Mouse (Mus musculus): ENCODE data around the gene Zfp27.

Gene Zfp27

DNA sequence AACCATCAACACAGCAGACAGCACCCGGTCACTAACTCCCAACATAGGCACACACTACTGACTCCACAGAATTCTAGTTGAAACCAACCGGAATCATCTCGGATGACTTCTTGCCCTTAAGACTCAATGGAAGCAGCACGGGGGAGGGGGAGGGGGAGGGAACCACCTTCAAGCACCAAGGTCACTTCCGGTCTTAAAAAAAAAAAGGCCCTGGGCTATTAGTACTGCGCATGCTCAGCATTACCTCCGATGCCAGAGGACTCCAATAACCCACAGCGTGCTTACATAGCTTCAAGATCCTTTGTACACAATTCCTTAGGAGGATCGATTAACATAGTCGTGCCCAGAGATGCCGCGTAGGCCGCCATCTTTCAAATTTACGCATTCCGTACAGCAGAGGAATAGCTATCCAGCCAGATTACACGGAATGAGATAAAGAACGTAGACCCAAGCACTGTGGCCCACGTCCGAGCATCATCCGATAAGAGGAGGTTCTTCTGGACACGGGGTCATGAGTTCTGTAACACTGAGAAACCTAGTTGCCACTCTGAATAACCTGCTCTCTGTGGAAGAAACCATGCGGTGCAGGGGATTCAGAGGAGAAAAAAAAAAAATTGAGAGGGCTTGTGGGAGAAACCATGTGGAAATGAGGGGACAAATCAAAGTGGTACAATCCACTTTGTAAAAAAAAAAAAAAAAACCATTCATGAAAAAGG lies at the start of gene Zfp27:
Gene Zfp27, minus strand, starts transcription at position 607 of the 716 bp plus-strand sequence.
- DNase-seq (ENCODE audit: low spot score in 2 of 2), result peak; percentile 38 to 49

DNA sequence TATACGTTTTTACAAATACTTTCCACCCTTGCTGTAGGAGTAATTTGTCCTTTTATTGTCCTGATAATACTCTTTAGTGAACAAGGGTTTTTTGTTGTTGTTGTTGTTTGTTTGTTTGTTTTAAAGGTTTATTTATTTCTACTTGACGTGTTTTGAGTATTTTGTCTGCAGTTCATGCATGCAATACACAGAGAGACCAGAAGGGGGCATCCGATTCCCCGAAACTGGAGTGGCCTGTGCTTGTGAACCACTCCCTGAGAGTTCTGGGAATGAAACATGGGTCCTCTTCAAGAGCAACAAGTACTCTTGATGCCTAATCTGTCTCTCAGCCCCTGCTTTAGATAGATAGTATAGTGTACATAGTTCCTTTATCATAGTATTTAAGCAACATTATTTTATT lies 48.4 kb upstream of the Zfp27 start:
- no peak for DNase-seq (ENCODE audit: low spot score in 2 of 2)

DNA sequence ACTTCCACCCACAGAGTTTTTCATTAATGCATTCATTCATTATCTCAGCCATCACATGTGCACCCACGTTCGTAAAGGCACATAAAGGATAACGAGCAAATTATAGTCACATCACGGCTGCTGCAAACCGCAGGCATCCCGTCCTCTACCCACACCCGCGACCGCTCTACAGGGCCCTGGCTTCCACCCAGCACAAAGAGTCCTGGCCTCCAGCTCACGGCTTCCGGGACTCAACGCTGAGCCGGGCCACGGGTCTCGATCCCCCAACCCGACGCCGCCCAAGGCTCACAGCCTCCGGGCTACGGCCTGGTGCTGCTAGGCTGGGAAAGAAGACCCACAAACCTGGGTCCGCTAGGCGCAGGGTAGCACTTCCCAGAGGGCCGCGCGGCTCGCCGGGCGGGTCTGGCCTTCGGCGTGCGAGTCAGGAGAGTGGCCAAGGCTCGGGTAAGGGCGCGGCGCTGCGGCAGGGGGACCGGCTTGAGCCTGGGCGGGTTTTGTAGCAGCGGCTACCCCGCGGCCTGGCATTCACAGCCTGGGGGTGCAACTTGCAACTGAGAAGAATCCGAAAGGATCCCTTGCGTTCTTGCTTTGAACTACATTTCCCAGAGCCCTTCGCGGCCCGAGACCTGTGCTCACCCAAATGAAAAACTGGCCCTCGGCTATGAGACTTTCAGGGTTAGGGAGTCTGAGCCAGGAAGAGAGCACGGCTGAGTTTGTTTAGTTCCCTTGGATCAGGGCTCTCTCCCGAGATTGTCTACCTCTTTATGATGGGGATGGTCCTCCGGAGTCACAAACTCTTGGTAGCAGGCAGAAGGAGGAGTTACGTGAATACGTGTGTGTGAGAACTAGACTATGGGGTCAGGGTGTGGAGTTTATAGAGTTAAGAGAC lies 47.4 kb upstream of the Zfp27 start, which contains the start of gene Zfp74:
Gene Zfp74, minus strand, starts transcription at position 577 of the 889 bp plus-strand sequence.
- peak; percentile 61 to 81 for DNase-seq (ENCODE audit: low spot score in 2 of 2)

DNA sequence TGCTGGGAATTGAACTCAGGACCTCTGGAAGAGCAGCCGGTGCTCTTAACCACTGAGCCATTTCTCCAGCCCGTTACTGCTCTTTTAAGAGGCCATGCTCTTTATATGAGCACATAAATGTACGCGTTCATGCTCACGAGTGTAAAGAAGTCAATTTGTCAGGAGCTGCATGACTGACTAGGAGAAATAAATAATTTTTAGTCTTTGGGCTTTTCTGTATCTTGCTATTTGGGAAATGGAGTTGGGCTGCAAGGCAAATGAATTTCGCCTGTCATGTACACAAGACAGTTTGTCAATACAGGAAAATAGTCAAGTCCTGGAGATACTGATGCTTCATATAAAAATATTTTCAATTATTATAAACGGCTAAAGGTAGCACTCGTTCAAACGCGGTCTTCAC lies 46.7 kb upstream of the Zfp27 start:
- no peak for DNase-seq (ENCODE audit: low spot score in 2 of 2)

DNA sequence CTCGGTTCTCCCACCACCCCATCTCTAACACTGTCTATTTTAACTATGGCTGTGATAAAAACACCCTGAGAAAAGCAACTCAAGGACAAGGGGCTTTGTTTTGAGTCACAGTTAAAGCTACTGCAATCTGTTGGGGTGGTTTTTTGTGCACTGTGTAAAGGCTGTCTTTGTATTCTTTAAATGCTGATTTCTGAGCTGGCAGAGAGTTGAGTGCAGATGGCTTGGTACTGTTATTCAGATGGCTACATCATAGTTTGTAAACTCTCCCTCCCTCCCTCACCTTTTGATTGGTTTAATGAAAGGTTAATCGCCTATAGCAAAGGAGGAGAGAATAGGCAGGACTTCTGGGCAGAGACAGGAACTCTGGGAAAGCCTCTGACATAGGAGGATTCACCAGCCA lies 37.8 kb upstream of the Zfp27 start:
- no peak for DNase-seq (ENCODE audit: low spot score in 2 of 2)

GRCm38 (mm10) chr7:29943720-29944119 lies 37.3 kb upstream of the Zfp27 start:
- no peak for DNase-seq (ENCODE audit: low spot score in 2 of 2)

DNA sequence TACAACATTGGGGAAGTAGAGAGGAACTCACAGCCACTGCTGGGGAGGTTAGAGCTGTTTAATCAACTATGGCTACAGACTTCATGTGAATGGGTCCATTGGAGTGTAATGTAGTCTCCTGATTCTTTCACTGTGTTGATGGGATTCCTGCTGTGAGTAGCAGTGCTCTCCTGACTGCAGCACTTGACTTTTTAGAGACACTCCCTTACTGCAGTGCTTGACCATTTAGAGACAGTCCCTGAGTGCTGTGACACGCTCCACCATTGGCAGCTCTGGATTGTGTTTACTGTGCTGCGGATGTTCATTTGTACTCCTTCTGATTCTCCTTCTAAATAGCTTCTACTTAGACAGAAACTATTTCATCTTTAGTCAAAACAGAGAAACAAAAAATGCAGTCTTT lies 36.4 kb upstream of the Zfp27 start:
- DNase-seq (ENCODE audit: low spot score in 2 of 2), result no peak

- no peak for DNase-seq (ENCODE audit: low spot score in 2 of 2)
These were observed 34.7 kb upstream of the Zfp27 start for GRCm38 (mm10) chr7:29941027-29941426.

GRCm38 (mm10) chr7:29938856-29939255 lies 32.5 kb upstream of the Zfp27 start:
- DNase-seq (ENCODE audit: low spot score in 2 of 2), result no peak

DNA sequence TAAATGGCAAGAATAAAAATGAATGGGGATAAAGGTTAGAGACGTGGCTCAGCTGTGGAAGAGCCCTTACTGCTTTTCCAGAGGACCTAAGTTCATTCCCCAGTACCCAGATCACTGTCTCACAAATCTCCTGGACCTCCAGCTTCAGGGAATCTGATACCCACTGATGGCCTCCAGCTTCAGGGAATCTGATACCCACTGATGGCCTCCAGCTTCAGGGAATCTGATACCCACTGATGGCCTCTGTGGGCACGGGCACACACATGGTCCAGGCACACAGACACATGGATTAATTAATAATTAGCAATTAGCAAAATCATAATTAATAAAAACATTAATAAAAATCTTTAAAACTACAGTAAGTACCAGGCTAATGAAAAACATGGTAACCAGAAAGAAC lies 16.4 kb upstream of the Zfp27 start:
- no peak for DNase-seq (ENCODE audit: low spot score in 2 of 2)

- DNase-seq (ENCODE audit: low spot score in 2 of 2), result no peak
These were observed 15.2 kb upstream of the Zfp27 start for GRCm38 (mm10) chr7:29921439-29922093.

GRCm38 (mm10) chr7:29918062-29918453 lies 11.7 kb upstream of the Zfp27 start:
- DNase-seq (ENCODE audit: low spot score in 2 of 2), result no peak

- no peak for DNase-seq (ENCODE audit: low spot score in 2 of 2)
These were observed 11.1 kb upstream of the Zfp27 start for GRCm38 (mm10) chr7:29917371-29918061.

DNA sequence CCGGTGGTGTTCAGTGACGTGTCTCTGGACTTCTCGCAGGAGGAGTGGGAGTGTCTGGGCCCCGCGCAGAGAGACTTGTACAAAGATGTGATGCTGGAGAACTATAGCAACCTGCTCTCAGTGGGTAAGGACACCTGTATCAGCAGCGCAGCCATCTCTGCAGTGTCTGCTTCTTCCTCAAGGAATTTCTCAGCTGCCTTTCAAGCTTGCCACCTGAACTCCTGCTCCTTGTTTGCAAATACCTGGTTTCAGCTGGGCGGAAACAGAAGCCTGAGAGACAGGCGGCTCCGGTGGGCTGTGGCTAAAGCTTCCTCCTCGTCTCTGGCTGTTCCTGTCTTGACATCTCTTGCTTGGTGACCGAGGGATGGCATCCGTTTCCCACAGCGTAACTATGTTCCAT lies 5.8 kb upstream of the Zfp27 start:
- DNase-seq (ENCODE audit: low spot score in 2 of 2), result no peak

DNA sequence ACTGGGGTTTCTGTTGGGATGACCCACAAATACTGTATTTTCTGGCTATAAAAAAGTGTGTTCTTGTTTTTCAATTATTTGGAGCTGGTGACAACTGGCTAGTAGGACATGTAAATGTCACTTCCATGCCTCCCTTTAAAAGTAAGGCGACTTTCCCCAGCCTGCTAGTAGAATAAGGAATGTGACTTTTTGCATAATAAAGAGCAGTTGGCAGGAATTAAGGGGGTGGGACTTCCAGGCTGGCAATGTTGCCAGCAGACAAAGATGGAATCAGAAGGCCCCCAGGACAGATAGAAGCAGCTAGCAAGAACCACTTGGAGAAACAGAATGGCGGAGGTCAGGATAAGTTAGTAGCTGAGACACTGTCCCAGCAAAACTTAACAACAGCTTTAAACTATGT lies 3.9 kb upstream of the Zfp27 start:
- DNase-seq (ENCODE audit: low spot score in 2 of 2), result no peak

DNA sequence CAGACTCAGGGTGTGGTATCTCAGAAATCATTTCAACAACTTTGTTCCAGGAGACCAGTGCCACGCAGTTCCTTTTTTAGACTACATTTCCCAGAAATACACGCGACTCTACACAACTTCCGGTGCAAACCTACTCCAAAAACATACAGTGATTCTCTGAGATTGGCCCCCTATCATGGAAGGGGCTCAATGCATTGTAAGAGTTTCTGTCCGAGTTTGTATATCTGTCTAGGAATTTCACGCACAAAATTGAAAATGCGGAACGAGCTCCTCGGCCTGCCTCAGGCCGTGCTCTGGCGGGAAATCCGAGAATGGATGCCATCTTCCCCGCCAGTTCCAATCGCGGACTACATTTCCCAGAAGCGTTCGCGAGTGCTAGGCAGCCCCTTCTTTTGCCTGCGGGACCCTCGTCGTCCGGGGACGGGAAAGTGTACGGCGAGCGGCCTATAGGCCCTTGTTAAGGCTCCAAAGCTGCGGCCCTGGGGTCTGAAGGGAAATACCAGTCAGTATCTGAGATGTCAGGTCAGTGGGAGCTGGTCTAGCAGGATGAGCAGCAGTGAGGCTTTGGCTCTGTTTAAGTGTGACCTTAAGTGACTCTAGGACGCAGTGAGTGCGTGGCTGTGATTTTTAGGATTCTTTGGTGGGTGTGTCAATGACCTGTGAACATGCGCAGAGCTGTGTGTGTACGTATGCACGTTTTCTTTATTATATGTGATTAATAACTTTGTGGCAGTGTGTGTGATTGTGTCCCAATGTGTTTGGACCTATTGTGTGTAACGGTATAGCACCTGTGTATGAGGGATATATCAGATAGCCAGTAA lies 2.0 kb upstream of the Zfp27 start, which contains the start of gene Zfp383:
Gene Zfp383, plus strand, starts transcription at position 94 of the 821 bp plus-strand sequence.
- DNase-seq (ENCODE audit: low spot score in 2 of 2), result peak; percentile 72 to 83

- DNase-seq (ENCODE audit: low spot score in 2 of 2), result no peak
These were observed 834 bp upstream of the Zfp27 start for GRCm38 (mm10) chr7:29907206-29907605.

- DNase-seq (ENCODE audit: low spot score in 2 of 2), result no peak
These were observed 298 bp upstream of the Zfp27 start for GRCm38 (mm10) chr7:29906682-29907058.

DNA sequence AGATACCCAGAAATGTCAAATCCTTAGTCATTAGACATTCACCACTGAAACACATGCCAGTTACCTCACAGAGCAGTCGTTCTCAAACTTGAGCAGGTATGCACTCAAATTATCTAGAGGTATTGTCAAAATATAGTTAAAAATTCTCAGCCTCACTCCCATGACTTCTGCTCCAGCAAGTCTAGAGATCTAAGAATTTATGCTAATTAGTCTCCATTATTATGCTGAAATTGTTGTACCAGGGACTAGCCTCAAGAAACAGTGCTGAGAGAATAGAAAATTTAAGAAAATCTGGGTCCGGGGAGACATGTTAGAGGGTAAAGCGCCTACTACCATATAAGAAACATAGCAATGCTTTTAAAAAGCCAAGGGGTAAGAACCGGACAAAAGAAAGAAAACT lies 2.3 kb downstream of the Zfp27 start:
- no peak for DNase-seq (ENCODE audit: low spot score in 2 of 2)

DNA sequence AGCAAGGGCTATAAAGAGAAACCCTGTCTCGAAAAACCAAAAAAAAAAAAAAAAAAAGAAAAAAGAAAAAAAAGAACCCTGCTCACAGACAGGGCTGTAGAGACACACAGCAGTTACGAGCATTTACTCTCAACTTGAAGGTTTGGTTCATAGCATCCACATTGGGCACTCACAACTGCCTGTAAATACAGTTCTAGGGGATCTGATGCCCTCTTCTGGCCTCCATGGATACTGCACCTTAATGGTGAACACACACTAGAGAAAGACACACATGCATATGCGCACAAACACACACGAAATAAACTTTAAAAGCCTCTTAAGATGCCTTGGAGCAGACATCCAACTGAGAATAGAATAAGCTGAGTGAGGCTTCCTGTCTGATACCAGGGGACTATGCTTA lies 8.0 kb downstream of the Zfp27 start:
- DNase-seq (ENCODE audit: low spot score in 2 of 2), result no peak

DNA sequence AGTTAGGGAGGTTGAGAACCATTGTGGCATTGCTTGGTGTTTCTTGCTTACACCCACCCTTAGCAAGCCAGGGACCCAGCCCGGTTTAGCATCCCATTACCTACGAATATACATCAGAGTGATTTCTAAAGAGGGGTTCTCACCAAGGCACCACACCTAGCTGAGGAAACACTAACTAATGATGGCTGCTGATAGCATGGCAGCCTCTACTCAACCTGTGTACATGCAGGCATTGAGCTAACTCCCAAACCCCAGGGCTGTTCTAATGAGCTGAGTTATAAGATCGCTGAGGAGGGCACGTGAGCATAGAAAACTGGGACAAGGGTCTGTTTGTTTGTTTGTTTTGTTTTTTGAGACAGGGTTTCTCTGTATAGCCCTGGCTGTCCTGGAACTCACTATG lies 13.6 kb downstream of the Zfp27 start:
- DNase-seq (ENCODE audit: low spot score in 2 of 2), result no peak

Measured in urinary bladder, adult 18-20 months (tissue).